Mouse (Mus musculus) adrenal gland (tissue): ENCODE results near the gene Aco2.

Experiments used
- intact Hi-C: fragments of 180-260 bp; cut with DNase I; formaldehyde crosslinking; loops from one replicate; pipeline ENCODE4 v1.15.1; 2025

Aco2 gene

DNA sequence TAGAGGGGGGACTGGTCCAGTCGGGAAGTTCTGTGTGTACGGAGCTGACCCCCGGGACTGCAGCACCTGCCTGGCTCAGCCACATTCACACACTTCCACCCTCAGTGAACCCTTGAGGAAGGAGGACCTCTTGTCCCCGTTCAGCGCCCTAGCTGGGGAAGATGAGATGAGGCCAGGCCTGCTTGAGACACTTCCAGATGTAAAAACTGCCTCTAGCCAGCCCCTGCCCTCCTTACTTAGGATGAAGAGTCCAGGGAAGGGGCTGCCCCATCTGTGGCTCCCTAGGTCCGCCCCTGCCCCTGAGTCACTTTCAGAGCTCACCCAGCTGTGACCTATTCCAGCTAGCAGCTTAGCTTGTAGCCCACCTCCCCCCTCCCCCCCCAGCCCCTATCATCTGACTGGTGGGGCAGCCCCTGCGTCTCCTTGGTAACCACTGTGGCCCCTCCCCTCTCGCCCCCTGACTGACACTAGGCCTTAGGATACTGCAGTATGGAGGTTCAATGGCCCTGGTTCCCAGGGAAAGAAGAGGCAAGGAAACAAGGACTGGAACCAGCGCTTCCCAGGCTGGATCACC lies 71.2 kb downstream of the Aco2 start:
- intact Hi-C loops, result no loop called here

DNA sequence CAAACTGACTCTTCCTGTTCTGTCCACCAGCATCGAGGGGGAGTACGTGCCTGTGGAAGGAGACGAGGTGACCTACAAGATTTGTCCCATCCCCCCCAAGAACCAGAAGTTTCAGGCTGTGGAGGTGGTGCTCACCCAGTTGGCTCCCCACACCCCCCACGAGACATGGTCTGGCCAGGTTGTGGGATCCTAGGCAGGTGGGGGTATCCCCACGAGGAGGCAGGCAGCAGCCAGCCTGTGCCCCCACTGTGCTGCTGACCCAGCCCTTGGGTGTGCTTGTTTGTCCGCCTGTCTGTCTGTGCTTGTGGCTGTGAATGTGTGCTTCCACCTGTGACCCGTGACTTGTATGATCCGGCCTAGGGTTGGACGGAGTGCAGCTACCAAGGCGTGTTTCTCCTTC lies 77.0 kb downstream of the Aco2 start:
- intact Hi-C loops, result no loop called here

DNA sequence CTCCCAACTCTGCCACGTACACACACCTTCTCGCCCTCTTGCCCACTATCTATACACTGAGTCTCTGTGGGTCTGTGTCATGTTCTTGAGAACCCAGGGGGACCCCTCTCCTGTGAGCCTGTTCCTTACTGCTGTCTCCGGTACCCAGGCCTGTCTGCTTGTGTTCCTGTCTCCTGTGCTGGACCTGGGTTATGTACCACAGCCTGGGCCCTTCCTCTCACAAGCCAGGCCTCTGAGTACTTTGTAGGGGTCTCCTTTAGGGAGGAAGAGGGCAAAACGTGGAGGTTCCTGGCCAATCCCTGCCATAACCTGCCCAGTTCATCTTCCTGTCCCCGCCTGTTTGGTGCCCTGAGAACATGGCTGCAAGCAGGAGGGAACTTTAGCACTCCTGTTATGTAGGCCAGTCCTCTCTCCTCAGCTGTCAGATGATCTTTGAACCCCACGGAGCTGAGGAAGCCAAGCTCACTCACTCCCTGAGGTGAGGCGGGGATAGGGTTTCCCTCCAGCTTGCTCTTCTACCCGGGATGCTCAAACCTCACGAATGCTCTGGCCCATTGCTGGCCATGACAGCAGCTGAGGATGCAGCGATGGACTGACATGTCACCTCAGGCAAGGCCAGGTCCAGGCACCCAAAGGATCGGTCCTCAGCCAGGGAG lies 77.5 kb downstream of the Aco2 start:
- intact Hi-C loops, result no loop called here

DNA sequence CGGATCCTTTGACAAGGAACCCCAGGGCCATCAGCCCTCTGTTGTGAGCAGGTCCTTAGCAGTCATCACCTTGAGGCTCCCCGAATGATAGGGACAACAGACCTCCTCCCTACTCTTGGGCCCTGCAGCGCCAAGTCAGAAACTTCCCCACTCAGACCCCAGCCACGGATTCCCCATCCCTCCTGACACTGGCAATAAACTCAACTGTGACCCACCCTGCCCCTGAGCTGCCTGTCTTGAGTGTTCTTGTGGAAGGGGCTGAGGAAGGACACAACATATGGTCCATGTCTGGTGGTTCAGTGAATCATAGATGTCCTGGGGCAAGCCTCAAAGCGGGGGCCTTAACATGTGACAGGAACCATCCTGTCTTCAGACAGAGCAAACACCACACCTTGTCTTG lies 78.6 kb downstream of the Aco2 start:
- intact Hi-C loops, result no loop called here

DNA sequence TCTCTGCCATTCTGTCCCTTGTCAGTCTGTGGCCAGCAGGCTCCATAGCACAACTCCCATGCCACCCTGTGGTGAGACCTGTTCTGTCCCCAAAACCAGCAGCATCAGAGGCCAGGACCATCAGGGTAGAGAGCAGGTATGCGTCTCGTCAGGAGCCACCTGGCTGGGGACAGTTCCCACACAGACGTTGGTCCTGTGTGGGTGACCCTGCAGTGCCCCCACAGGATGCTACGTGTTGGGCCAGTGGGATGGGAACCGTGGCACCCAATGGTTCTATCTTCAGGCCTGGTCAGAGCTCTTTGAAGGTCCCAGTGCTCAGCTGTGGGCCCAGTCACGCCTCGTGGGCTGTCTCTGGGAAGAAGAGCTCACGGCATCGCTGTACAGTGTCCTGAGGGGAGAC lies 79.0 kb downstream of the Aco2 start:
- intact Hi-C loops, result no loop called here

DNA sequence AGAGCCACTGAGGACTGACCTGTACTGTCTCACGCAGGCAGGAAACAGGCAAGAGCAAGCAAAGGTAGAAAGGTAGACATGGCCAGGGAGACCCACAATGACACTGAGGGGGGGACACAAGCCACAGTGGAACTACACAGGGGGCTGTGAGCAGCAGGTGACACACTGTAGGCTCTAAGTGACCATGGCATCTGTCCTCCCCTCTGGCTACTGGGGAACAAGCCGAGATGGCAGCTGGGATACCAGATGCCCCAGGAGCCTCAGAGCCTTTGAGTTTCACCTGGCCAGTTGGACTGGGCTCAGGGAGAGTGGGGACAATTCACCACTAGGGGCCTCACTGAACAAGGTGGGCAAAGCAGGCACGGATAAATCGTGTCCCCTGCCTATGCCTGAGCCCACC lies 80.2 kb downstream of the Aco2 start:
- intact Hi-C loops, result no loop called here

DNA sequence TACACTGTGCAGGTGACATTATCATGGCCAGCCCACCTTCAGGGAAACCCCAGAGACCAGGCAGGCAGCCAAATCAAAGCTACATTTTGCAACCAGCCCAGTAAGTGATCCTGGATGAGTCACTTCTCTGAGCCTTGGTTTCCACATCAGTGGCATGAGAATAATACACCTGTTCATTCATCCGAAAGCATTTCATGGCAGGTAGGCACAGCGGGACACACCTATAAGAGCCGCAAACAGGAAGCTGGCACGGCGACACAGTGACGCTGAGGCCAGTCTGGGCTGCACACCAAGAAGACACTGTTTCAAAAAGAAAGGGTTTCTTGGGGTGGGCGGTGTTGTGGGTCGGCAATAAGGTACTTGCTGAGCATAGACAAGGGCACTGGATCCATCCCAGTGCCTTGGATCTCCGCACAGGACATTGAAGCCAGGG lies 82.1 kb downstream of the Aco2 start:
- intact Hi-C loops, result no loop called here

DNA sequence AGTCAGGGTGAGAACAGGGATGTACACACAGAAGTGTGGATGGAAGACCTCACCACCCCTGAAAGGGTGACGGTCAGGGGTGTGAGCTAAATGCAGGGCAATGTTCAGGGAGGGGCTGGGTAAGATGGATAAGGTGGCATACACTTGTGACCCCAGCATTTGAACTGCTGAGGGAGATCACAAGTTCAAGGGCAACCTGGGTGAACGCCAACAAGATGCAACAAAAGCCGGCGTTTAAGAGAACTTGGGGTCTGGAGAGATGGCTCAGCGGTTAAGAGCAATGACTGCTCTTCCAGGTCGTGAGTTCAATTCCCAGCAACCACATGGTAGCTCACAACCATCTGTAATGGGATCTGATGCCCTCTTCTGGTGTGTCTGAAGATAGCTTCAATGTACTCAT lies 82.6 kb downstream of the Aco2 start:
- intact Hi-C loops, result loop anchor here (5.0 kb wide), 1 partner anchor 83 kb away; no protein-coding TSS in a partner anchor

DNA sequence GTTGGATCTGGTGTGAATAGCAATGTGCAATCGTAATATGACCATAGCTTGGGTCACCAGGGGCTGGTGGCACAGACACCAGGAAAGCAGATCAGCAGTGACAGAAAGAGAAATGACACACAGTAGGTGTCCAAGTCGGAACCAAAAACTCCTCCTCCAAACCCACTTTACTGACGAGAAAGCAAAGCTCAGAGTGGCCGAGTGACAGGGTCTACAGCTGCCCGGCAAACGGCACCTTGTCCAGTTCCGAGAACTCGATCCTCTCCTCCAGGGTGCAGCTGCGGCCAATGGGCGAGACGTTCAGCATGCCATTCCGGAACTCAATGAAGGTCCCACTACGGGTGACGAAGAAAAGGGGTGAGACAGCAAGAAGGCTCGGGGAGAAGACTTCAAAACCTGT lies 83.3 kb downstream of the Aco2 start:
- intact Hi-C loops, result loop anchor here (5.0 kb wide), 1 partner anchor 82 kb away; no protein-coding TSS in a partner anchor

DNA sequence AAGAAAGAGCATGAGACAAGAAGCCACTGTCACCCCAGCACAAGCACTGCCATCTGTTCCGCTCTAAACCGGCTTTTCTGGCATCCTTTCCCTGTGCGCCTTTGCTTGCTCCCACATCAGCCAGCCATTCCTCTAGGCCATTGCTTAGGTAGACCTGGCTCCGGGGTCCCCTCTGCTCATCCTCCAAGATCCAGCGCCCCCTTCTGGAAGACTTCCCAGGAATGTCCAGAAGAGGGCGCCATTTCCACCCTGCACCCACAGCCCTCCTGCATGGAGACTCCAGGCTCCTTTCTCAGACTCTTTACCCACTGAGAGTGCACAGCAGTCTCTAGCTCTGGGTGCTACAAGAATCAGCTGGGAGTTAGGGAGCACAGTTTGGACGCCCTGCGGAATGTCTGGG lies 84.3 kb downstream of the Aco2 start:
- intact Hi-C loops, result loop anchor here (5.0 kb wide), 1 partner anchor 81 kb away; no protein-coding TSS in a partner anchor

DNA sequence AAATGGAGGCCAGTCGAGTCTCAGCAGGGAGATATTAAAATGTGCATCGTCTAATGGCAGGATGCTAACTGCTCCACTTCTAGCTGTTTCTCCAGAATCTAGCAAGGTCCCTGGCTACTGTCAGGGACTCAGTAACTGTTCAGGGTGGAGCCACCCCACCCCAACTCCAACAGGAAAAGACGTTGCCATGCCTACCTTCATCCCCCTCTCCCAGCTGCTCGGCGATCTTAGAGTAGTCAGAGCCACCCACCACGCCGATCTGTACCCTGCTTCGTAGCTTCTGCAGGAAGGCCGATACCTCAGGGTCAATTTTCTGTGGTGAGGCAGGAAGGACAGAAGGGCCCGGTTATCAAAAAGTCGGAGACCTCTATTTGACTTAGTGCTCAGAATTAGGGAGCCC lies 85.5 kb downstream of the Aco2 start:
- intact Hi-C loops, result loop anchor here (5.0 kb wide), 1 partner anchor 80 kb away; no protein-coding TSS in a partner anchor

DNA sequence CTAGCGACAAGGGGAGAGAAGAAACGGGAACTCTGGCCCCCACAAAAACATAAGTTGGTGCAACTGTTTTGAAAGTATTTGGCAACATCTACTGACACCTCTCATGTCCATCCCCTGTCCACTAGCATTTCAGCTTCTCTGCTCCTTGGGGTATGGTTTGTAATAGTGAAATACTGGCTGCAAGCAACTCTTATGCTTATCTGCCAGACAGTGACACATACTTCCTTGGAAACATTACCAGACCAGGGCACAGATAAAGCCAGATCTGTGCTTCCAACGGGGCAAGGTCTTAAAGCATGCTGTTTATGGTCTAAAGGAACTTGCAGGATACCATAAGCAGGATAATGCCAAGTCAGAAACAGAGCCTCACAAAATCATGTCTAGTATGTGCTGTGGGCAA lies 86.8 kb downstream of the Aco2 start:
- intact Hi-C loops, result loop anchor here (5.0 kb wide), 1 partner anchor 78 kb away; no protein-coding TSS in a partner anchor

DNA sequence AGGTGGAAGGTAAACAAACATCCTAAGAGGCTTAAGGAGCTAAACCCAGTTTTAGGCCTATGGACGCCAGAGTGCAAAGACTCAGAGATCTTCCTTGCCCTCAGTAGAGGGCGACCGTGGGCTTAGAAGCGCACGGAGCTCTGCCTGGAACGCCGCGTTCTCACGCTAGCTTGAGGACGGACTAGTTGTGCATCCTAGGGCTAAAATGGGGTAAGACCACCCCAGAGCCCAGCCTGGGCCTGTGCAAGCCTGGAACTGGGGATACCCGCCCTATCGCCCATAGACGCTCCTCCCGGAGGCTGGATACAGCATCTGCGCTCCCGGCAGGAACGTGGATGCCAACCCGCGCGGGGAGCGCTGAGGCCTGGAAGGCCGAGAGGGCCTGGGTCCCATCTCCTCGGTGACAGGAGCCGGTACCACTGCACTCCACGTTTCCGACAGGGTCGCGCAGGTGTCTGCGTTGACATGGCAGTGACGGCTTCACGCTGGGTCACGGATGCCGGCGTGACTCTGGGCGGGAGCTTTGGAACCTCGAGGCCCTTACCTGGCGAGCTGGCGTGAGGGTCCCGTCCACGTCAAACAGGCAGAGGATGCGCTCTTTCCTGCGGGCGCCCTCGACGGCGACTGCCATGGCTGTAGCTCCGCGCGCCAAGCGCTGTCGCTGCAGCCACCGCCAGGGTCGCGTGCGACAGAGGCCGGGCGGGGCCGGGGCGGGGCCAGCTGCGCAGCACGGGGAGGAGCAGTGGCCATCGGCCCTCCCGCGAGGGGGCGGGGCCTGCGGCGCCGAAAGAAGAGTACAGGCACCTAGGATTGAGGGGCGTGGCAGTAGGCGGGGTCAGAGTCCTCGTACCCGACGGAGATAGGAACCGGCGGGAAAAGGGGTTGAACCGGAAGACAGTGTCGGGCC lies 88.3 kb downstream of the Aco2 start, which contains the start of gene Pmm1:
Gene Pmm1 (minus strand): TSS at position 760 of the 907 bp plus-strand sequence.
- intact Hi-C loops, result loop anchor here (2.0 kb wide), 1 partner anchor 28 kb away; no protein-coding TSS in a partner anchor

DNA sequence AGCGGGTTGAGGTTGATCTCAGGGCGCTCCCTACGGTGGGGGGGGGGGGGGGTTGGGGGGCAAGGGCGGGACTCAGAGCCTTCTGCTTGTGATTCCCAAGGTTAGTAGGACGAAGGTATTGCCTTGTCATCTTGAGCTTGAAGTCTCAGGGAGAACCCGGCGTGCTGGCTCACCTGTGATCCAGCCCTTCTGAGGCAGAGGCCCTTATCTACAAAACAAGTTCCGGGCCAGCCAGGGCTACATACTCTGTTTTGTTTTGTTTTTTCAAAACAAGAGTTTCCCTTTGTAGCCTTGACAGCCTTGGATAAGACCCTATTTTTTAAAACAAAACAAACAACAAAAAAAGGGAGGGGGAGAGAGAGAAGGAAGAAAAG lies 89.0 kb downstream of the Aco2 start:
- intact Hi-C loops, result loop anchor here (2.0 kb wide), 1 partner anchor 28 kb away; no protein-coding TSS in a partner anchor

DNA sequence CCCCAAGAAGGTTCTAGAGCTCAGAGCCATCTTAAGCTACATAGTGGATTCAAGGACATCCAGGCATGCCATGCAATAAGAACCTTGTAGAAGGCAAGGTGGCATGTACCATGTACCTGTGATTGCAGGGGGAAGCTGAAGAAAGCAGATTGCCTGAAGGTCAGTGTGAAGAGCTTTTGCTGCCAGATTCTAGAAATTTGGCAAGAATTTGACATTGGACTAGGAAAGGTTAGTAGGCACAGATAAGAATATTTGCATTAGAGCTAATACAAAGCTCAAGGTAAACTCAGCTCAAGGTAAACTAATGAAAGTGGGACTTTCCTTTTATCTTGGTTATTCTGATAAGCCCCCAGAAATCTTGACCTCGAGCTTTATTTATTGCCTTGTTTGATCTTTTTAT lies 92.2 kb downstream of the Aco2 start:
- intact Hi-C loops, result no loop called here
